Mouse (Mus musculus) kidney, postnatal 36 days (tissue): ENCODE results near the gene Actr5.

ENCODE experiments used
- DNase-seq, 2 experiments: peaks; one replicate each; pipeline ENCODE4 v3.0.0; 2021 to 2022; ENCODE audit warnings: mixed read lengths in 2 of 2

Gene Actr5

GRCm38 (mm10) chr2:158668433-158669010 lies 43.8 kb downstream of the Actr5 start:
- DNase-seq, result no peak

DNA sequence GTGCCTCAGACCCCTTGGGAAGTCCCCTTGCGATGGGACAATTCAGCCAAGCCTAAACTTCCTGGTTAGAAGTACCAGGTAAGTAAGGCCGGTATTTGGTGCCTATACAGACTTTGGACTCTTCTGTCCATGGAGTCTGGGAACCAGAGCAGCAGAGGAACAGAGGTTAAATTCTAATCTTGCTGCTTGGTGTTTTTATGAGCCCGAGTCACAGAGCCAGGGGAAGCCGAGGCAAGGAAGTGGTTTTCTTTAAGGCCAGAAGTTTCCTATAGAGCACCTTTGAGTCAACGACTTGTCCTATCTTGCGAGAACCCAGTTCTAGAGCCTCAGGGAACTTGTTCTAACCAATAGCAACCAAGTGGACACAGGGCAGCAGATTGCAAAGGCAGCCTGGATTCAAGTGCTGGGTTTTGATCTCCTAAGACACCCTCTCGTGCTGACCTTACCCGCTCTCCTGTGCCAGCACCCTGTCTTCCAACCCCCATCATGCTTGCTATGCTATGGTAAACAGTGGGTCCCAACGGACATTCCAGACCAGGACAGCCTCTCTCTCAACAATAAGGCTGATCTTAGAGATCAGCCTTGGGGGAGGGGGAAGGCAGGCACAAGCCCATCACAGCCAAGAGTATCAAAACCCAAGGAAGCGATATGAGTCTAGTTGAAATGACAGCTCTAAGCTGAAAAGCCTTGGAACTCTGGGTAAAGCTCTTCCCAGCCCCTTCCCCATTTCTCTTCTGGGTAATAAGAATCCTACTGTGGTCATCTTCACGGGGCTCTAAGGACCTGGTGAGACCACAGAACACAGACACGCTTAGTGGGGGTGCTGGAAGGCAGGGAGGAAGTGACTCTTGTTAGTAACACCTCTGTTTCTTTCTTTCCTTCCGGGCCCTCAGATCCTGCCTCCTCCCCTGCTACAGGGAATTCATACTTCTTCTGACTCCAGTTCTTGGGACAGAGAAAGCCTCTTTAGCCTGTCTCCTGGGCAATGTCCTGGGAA lies 44.8 kb downstream of the Actr5 start:
- peak in 1 of 2 experiments; percentile 66 for DNase-seq

GRCm38 (mm10) chr2:158670571-158670970 lies 45.9 kb downstream of the Actr5 start:
- peak; percentile 82 to 90 for DNase-seq

DNA sequence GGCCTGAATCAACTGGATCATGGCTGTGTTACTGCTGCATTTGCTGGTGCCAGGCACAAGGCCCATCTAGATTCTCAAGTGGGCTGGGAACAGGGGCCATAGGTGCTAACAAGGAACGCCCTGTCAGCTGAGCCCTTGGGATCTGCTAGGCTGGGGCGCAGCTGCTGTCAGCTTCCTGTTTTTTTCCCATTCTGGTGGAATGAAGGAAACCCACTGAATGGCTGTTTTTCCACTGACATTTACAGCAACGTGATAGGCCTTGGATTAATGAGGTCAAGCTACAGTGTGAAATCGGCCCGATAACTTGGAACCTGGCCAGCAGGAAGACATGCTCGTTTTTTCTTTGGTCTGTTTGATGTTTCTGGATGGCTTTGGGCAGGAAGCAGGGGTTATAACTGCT lies 48.1 kb downstream of the Actr5 start:
- peak; percentile 82 to 91 for DNase-seq

DNA sequence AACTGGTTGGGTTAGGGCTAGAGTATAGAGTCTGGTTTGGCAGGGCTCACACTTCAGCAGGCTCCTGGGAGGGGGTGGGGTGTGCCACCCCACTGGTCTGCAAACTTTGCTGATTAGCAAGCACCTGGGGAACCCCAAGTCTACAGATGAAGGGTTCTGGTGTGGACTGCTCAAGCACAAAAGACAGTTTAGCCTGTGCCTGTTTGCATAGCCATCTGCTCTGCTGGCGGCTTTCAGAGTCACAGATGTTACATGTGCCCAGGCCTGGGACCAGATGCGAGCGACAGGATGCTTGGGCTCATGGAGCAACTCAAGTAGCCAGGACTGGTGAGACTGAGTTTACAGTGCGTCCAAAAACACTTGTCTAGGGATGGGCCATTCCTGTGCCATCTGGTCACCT lies 48.8 kb downstream of the Actr5 start:
- DNase-seq, result no peak

GRCm38 (mm10) chr2:158674131-158674530 lies 49.4 kb downstream of the Actr5 start:
- DNase-seq, result no peak

GRCm38 (mm10) chr2:158674759-158675158 lies 50.1 kb downstream of the Actr5 start:
- DNase-seq, result no peak

DNA sequence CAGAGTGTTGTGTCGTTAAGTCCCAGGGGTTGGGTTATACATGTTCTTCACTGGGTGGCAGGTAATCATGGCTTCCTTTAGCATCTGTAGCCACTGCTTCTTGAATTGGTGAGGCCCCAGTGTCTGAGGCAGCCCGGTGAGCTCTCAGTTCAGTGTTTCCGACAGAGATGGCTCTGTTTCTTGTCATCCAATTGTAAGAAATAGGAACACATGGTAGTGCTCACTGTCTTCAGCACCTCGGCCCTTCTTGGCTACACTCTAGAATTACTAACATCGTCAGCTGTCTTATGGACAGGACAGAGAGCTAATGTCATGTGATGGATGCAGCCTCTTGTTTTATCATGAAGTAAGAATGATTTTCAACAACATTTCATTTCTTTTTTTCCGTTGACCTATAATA lies 50.5 kb downstream of the Actr5 start:
- DNase-seq, result no peak

DNA sequence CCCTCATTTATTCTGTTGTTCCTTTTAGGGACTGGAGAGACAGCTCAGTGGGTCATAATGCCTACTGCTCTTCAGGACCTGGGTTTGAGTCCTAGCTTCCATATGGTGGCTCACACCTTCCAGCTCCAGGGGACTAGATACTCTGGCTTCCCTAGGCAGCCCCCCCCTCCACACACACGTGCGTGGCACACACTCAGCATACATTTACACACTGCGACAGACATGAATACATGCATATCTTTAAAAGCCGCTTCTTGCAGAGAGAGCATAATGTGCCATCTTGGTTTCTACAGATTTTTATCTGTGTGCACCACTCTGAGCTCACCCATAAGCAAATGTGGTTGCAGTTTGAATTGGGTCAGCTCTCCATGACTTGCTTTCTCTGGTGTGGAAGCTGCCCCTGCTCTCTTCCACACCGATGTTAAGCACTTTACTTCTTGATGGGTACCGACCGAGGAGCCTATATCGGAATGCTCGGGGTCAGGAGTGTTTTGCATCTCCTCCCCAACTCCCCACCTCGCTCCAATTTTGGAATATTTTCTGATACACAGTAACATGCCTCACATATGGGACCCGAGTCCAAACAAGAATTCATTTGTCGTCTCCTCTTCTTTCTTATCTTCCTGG lies 51.3 kb downstream of the Actr5 start:
- no peak for DNase-seq

- DNase-seq, result no peak
Measured at GRCm38 (mm10) chr2:158677946-158678345, 53.3 kb downstream of the Actr5 start.

GRCm38 (mm10) chr2:158679091-158679490 lies 54.4 kb downstream of the Actr5 start:
- no peak for DNase-seq

- DNase-seq, result no peak
Measured at GRCm38 (mm10) chr2:158680357-158680889, 55.7 kb downstream of the Actr5 start.

DNA sequence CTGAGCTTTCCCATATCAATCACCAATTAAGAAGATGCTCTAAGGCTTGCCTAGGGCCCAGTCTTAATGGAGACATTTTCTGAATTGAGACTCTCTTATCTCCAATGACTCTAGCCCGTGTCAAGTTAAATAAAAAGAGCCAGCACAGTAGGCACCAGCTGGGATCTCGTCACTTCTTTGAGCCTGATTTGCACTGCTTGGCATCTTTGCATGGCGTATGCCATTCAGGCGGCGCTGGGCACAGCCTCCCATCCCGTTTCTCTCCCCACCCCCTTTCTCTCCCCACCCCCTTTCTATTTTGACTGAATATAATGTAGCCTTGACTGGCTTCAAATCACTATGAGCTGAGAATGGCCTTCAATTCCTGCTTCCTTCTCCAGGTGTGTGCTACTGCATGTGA lies 57.0 kb downstream of the Actr5 start:
- no peak for DNase-seq

GRCm38 (mm10) chr2:158682344-158683037 lies 57.8 kb downstream of the Actr5 start:
- peak in 1 of 2 experiments; percentile 20 for DNase-seq

DNA sequence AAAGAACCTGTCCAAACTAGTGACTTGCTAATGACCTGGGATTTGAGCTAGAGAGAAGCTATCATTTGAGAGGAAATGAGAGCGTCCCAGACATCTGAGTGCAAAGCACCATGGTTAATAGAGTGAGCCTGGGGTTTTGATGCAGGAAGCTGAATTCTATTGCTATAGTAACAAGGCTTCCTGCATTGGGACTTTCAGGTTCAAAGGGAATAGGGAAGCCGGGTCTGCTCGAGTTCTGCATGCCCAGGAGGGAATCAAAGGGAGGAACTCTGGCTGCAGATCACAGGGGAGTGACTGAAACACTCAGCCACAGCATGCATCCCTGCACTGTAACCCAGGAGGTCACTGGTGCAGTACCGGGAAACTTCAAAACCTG lies 58.3 kb downstream of the Actr5 start:
- no peak for DNase-seq

GRCm38 (mm10) chr2:158684247-158684843 lies 59.7 kb downstream of the Actr5 start:
- peak in 1 of 2 experiments; percentile 34 for DNase-seq

GRCm38 (mm10) chr2:158684910-158685309 lies 60.2 kb downstream of the Actr5 start:
- peak; percentile 27 to 36 for DNase-seq

GRCm38 (mm10) chr2:158686394-158686793 lies 61.7 kb downstream of the Actr5 start:
- DNase-seq, result no peak

DNA sequence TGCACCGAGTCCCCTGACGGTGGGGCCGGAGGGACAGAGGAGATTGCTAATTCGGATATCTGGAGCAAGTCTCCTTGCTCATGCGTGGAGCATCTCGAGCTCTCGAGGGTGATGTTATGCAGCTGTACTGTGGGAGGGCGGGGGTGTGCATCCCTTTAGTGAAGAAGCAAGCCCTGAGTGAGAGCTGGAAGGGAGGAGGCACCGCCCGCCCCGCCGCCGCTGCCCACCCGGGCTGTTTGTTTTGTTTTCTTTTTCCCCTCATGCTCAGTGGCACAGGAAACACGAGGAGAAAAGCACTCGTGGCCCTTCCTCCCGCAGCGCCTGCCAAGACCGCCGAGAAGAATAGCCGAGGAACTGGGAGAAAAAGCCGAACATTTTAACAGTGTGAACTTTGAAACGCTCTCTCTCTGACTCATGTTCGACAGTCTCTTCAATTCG lies 63.1 kb downstream of the Actr5 start:
- peak; percentile 85 to 88 for DNase-seq
